Mouse (Mus musculus): ENCODE data around the gene Psmc3.

- no peak for TF ChIP-seq CTCF (IDR thresholded peaks at IDR 0.05; ENCODE audit: insufficient read depth, low read depth, low read length)
- no peak for TF ChIP-seq POLR2A (IDR thresholded peaks at IDR 0.05; ENCODE audit: insufficient read depth, low read depth, low read length)
Observed at GRCm38 (mm10) chr2:91077957-91078313, 24.1 kb downstream of the Psmc3 start.

All from olfactory bulb, adult 2 months (tissue).